Mouse (Mus musculus): ENCODE data around the gene Alpl.

DNA sequence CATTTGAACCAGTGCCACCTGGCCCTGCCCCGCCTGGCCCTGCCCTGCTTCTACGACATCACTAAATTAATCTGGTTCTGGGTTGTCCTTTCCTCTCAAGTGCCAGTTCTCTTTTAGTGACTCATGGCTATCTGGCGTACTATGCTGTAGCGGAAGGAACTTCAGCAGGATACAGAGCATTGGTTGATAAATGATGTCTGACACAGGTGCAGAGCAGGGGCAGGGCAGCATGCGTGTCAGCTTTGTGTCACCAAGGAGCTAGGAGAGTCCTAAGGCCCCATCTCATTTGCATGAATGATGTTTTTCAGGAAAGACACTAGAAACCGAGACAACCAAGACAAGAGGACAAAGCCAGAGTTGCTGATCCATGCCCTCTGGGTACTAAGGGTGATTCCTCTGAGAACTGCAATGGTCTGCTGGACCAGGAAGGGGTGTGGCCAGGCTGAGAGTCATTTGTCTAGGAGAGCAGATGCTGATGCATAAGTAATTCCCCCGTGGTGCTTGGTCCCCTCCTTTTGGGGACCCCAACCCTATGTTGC is 7.6 kb downstream of the Alpl start:
- TF ChIP-seq CTCF (IDR thresholded peaks at IDR 0.05), result no peak
- no peak for TF ChIP-seq EP300 (IDR thresholded peaks at IDR 0.05)
